Mouse (Mus musculus): Measurements from ENCODE around the gene Olfr1197. TPM values are rescaled to one million over a fixed set of nuclear protein-coding genes. Genes with fewer than 3 reads are reported as not detected.

The Olfr1197 gene
- polyA plus RNA-seq (2012; rRNA removed; ENCODE audit: low replicate concordance): not detected in 2 replicates

DNA sequence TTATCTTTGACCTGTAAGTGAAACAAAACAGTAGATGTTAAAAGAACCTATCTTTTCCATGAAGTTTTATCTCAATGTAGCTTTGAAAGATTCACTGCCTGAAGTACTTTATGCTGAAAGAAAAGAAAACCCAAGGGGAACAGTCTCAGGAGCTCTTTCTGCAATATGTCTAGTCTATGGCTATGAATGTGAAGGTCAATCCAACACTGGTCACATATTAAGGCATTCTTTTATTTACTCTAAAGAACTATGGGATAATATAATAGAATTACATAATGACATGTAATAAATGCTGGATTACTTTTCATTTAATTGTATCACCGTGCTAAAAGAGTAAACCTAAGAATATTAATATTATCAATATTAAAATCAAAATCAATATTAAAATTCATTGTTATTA is at the start of gene Olfr1197:
TSS of gene Olfr1197 (minus strand) at position 101 of the 400 bp plus-strand sequence.

GRCm38 (mm10) chr2:88770388-88770787 is 38.2 kb upstream of the Olfr1197 start, which contains the start of gene Olfr1200:
Gene Olfr1200 (minus strand): TSS chr2:88770488.

DNA sequence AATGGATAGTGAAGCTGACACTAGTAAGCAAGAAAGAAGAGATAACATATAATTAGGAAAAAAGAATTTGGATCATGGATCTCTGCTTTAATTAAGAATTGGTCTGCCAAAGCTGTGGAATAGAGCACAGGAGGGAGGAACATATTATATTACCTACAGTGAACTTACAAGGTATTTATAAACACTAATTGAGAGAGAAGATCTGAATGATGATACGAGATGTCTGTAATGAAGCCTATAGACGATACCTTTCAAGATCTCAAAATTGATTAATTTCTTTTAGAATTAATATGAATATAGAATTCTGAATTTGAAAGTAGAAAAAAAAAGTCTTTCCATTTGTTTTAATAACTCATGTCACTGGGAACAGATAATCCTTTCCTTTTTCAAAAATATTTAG is 28.2 kb upstream of the Olfr1197 start, which contains the start of gene Olfr1199:
TSS of gene Olfr1199 (minus strand) at position 101 of the 400 bp plus-strand sequence.

GRCm38 (mm10) chr2:88751270-88751669 is 19.1 kb upstream of the Olfr1197 start, which contains the start of gene Olfr1198:
Gene Olfr1198 (minus strand): TSS chr2:88751370.

GRCm38 (mm10) chr2:88704497-88704896 is 27.7 kb downstream of the Olfr1197 start, which contains the start of gene Olfr1196:
Gene Olfr1196 (minus strand): TSS chr2:88704597.

DNA sequence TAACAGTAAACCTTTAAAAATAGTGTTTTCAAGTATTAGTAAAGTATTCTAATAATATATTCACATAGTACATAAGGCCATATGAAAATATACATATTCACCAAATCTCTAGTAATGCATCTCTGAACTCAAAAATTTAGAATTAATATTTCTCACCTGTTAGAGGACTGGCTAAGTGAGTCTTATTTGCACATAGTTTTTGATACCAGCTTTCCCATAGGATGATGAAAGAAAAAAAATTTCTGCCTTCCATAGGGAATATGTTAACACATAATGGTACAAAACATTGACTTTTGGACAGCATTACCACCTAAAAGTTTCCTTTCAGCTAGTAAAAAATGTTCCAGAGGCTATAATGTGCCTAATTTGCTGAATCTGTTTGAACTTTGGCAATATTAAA is 43.1 kb downstream of the Olfr1197 start, which contains the start of gene Olfr1195:
TSS of gene Olfr1195 (minus strand) at position 101 of the 400 bp plus-strand sequence.

Other genes starting within 250 kb of the Olfr1197 start
- gene Olfr1184, start 248.8 kb downstream of the Olfr1197 start, polyA plus RNA-seq (2012; rRNA removed; ENCODE audit: low replicate concordance): not detected in 2 replicates
- not detected in 2 replicates for gene Olfr1185-ps1, start 239.0 kb downstream of the Olfr1197 start, polyA plus RNA-seq (2012; rRNA removed; ENCODE audit: low replicate concordance)
- not detected in 2 replicates for gene Olfr1186, start 213.8 kb downstream of the Olfr1197 start, polyA plus RNA-seq (2012; rRNA removed; ENCODE audit: low replicate concordance)
- not detected in 2 replicates for gene Olfr1188, start 175.4 kb downstream of the Olfr1197 start, polyA plus RNA-seq (2012; rRNA removed; ENCODE audit: low replicate concordance)
- not detected in 2 replicates for gene Olfr1189, start 145.9 kb downstream of the Olfr1197 start, polyA plus RNA-seq (2012; rRNA removed; ENCODE audit: low replicate concordance)
- gene Olfr1191-ps1, start 91.8 kb downstream of the Olfr1197 start, polyA plus RNA-seq (2012; rRNA removed; ENCODE audit: low replicate concordance): not detected in 2 replicates
- gene Olfr1192-ps1, start 83.9 kb downstream of the Olfr1197 start, polyA plus RNA-seq (2012; rRNA removed; ENCODE audit: low replicate concordance): not detected in 2 replicates
- not detected in 2 replicates for gene Olfr1193, start 56.7 kb downstream of the Olfr1197 start, polyA plus RNA-seq (2012; rRNA removed; ENCODE audit: low replicate concordance)
- gene Olfr1195, start 43.2 kb downstream of the Olfr1197 start, polyA plus RNA-seq (2012; rRNA removed; ENCODE audit: low replicate concordance): not detected in 2 replicates
- not detected in 2 replicates for gene Olfr1196, start 27.8 kb downstream of the Olfr1197 start, polyA plus RNA-seq (2012; rRNA removed; ENCODE audit: low replicate concordance)
- gene Olfr1198, start 19.0 kb upstream of the Olfr1197 start, polyA plus RNA-seq (2012; rRNA removed; ENCODE audit: low replicate concordance): not detected in 2 replicates
- gene Olfr1199, start 28.1 kb upstream of the Olfr1197 start, polyA plus RNA-seq (2012; rRNA removed; ENCODE audit: low replicate concordance): not detected in 2 replicates
- not detected in 2 replicates for gene Olfr1200, start 38.1 kb upstream of the Olfr1197 start, polyA plus RNA-seq (2012; rRNA removed; ENCODE audit: low replicate concordance)
- gene Olfr1201, start 60.7 kb upstream of the Olfr1197 start, polyA plus RNA-seq (2012; rRNA removed; ENCODE audit: low replicate concordance): not detected in 2 replicates
- not detected in 2 replicates for gene Olfr1202, start 82.1 kb upstream of the Olfr1197 start, polyA plus RNA-seq (2012; rRNA removed; ENCODE audit: low replicate concordance)
- gene Olfr1205, start 97.4 kb upstream of the Olfr1197 start, polyA plus RNA-seq (2012; rRNA removed; ENCODE audit: low replicate concordance): not detected in 2 replicates
- not detected in 2 replicates for gene Olfr1204, start 116.9 kb upstream of the Olfr1197 start, polyA plus RNA-seq (2012; rRNA removed; ENCODE audit: low replicate concordance)
- not detected in 2 replicates for gene Olfr1206, start 130.9 kb upstream of the Olfr1197 start, polyA plus RNA-seq (2012; rRNA removed; ENCODE audit: low replicate concordance)
- not detected in 2 replicates for gene Olfr1208, start 169.9 kb upstream of the Olfr1197 start, polyA plus RNA-seq (2012; rRNA removed; ENCODE audit: low replicate concordance)
- not detected in 2 replicates for gene Olfr1209, start 182.8 kb upstream of the Olfr1197 start, polyA plus RNA-seq (2012; rRNA removed; ENCODE audit: low replicate concordance)
- not detected in 2 replicates for gene Olfr1211, start 205.7 kb upstream of the Olfr1197 start, polyA plus RNA-seq (2012; rRNA removed; ENCODE audit: low replicate concordance)
- not detected in 2 replicates for gene Olfr1212, start 221.6 kb upstream of the Olfr1197 start, polyA plus RNA-seq (2012; rRNA removed; ENCODE audit: low replicate concordance)
- gene Gm13762, start 247.9 kb upstream of the Olfr1197 start, polyA plus RNA-seq (2012; rRNA removed; ENCODE audit: low replicate concordance): not detected in 2 replicates

Measured in mammary gland, adult 2 months (tissue).